Mouse (Mus musculus): ENCODE measurements around the gene Ehd3. TPM values are rescaled to one million over a fixed set of nuclear protein-coding genes. Genes with fewer than 3 reads are reported as not detected.

The Ehd3 gene
- polyA plus RNA-seq, 1 experiment from 2014 or later: 7.0 TPM

DNA sequence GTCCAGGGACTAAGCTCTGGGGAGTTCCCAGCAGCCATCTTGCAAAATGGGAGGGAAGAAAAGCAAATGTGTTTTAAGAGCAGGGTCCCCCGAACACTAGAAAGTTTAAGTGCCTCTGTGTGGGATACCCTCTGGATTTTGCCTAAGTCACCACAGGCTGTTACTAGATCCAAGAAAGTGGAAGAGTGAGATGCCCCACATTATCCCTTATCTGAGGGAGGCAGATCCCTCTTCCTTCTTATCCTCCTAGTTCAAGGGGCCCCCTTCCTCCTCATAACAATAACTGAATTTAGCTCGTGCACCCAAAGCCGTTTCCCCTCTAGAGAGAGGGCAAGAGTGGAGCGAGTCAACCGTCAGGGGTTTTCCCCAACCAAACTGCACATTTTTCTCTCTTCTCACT lies 3.3 kb downstream of the Ehd3 start:
- WGBS: 89% methylated on average over 5 of the region's 5 CpGs
- H3K27me3 ChIP-seq (ENCODE audit: control insufficient read depth, insufficient read depth, low read length): no peaks in the 10 kb centered on the region
- no peak overlapping the region for H3K9ac ChIP-seq (ENCODE audit: low read depth, low read length)
- no peak overlapping the region for H3K4me2 ChIP-seq (replicated peaks; ENCODE audit: low read depth, low read length)
- no peak overlapping the region for H3K27ac ChIP-seq (ENCODE audit: low read depth, low read length)
- H3K9me3 ChIP-seq (ENCODE audit: control insufficient read depth, low read length): no peaks in the 10 kb centered on the region
- no peaks in the 10 kb centered on the region for H3K36me3 ChIP-seq (ENCODE audit: control insufficient read depth, insufficient read depth, low read length)
- H3K4me1 ChIP-seq (replicated peaks; ENCODE audit: control insufficient read depth, insufficient read depth, low read length): no peaks in the 10 kb centered on the region
- no peak overlapping the region for H3K4me3 ChIP-seq (ENCODE audit: low read depth, low read length)
- ATAC-seq (ENCODE audit: low FRiP score) (no peak), DNase-seq (ENCODE audit: low spot score) (no peak)

DNA sequence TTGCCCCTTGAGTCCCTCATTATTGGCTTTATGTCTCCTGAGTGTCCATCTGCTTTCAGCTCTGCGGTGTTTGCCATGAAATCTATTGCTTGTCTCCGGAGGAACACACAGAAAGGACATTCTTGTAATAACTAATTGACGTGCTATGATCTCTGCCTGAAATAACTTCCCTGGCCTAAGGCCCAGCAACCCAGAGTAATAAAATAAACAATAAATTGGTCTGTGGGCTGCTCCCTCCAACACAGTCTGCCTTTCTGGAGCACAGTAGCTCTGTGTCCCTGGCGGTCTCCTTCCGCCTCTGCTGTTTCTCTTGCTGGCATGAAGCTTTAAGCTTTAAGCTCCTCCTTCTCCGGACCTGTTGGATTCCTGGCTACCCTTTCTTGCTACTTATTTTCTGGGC lies 4.5 kb downstream of the Ehd3 start:
- H3K4me2 ChIP-seq (replicated peaks; ENCODE audit: low read depth, low read length): no peak overlapping the region
- ATAC-seq (ENCODE audit: low FRiP score) (no peak), DNase-seq (ENCODE audit: low spot score) (no peak)
- no peaks in the 10 kb centered on the region for H3K36me3 ChIP-seq (ENCODE audit: control insufficient read depth, insufficient read depth, low read length)
- no peaks in the 10 kb centered on the region for H3K27me3 ChIP-seq (ENCODE audit: control insufficient read depth, insufficient read depth, low read length)
- no peak overlapping the region for H3K9ac ChIP-seq (ENCODE audit: low read depth, low read length)
- 84% methylated on average over 6 of the region's 6 CpGs for WGBS
- no peak overlapping the region for H3K4me3 ChIP-seq (ENCODE audit: low read depth, low read length)
- H3K27ac ChIP-seq (ENCODE audit: low read depth, low read length): no peak overlapping the region
- H3K9me3 ChIP-seq (ENCODE audit: control insufficient read depth, low read length): no peaks in the 10 kb centered on the region
- H3K4me1 ChIP-seq (replicated peaks; ENCODE audit: control insufficient read depth, insufficient read depth, low read length): no peaks in the 10 kb centered on the region

DNA sequence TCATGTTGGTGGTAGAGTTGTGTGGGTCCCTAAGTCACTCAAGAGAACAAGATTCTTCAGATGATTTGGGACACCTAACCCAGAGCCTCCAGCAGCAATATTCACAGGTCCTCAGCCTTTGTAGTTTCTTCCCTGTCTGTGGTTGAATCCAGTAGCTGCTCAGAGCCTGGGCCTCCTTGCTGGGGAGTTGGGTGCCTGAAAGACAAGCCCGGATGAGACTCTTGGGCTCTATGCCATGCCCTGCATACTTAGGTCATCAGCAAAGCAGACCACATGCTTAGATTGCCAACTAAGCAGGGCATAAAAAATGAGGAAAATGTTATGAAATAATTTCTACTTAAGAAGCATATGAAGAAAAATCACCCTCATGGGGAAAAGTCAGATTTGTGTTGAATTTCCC lies 6.9 kb downstream of the Ehd3 start:
- no peak for DNase-seq (ENCODE audit: low spot score)
- Histone ChIP-seq H3K27me3 (ENCODE audit: control insufficient read depth, insufficient read depth, low read length) (no peaks in the 10 kb centered on the region), H3K27ac (ENCODE audit: low read depth, low read length) (no peak overlapping the region), H3K4me3 (ENCODE audit: low read depth, low read length) (no peak overlapping the region), H3K9me3 (ENCODE audit: control insufficient read depth, low read length) (no peaks in the 10 kb centered on the region), H3K4me1 (replicated peaks; ENCODE audit: control insufficient read depth, insufficient read depth, low read length) (no peaks in the 10 kb centered on the region), H3K4me2 (replicated peaks; ENCODE audit: low read depth, low read length) (no peak overlapping the region), H3K36me3 (ENCODE audit: control insufficient read depth, insufficient read depth, low read length) (no peaks in the 10 kb centered on the region), H3K9ac (ENCODE audit: low read depth, low read length) (no peak overlapping the region)
- 87% methylated on average over 1 of the region's 1 CpGs for WGBS
- ATAC-seq (ENCODE audit: low FRiP score): no peak

DNA sequence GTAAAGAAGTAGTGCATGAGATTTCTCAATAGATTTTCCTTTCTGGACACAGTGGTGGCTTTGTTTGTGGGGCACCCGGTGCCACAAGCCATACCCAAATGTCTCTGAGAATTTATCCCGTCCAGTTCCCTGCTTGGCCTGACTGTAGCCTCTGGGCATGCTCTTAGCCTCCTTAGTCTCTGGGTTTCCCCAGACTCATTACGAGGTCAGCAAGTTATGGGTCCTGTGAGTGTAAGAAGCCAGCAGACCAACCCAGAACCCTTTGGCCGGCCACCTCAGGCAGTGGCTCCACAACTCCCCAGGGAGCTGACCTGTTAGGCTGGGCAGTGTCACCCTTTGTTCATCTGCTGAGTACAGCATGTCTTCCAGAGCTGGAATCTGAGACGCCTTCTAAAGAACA lies 7.6 kb downstream of the Ehd3 start:
- H3K9ac ChIP-seq (ENCODE audit: low read depth, low read length): no peak overlapping the region
- H3K4me2 ChIP-seq (replicated peaks; ENCODE audit: low read depth, low read length): no peak overlapping the region
- 60% methylated on average over 5 of the region's 5 CpGs for WGBS
- no peaks in the 10 kb centered on the region for H3K36me3 ChIP-seq (ENCODE audit: control insufficient read depth, insufficient read depth, low read length)
- no peak for DNase-seq (ENCODE audit: low spot score)
- H3K27ac ChIP-seq (ENCODE audit: low read depth, low read length): no peak overlapping the region
- H3K4me3 ChIP-seq (ENCODE audit: low read depth, low read length): no peak overlapping the region
- no peaks in the 10 kb centered on the region for H3K9me3 ChIP-seq (ENCODE audit: control insufficient read depth, low read length)
- H3K27me3 ChIP-seq (ENCODE audit: control insufficient read depth, insufficient read depth, low read length): no peaks in the 10 kb centered on the region
- no peaks in the 10 kb centered on the region for H3K4me1 ChIP-seq (replicated peaks; ENCODE audit: control insufficient read depth, insufficient read depth, low read length)
- ATAC-seq (ENCODE audit: low FRiP score): no peak

DNA sequence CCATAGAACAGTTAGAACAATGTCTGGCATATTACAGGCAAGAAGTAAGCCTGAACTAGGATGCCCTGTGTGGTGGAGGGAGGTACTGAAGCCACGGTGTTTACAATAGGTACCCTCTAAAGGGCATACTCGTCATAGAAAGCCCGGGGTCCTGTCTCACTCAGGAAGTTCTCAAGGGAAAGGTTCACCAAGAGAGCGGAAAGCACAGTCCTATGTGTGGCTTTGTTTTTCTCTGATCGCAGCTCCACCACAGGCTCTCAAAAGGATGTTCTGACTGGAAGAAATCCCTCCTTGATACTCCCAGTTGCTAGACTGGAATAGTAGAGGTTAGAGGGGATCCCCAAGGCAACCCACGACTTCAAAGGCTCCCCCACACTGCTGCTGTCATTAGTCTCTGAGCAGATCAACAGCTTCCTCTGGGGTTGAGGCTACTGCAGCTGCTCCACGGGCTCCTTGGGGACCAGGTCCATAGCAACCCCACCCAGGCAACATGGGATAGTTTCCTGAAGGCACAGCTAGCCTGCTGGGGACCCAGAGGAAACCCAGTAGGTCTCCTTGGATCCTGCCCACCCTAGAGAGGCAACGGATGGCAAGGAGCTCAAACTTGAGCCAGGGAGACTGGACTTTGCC lies 9.2 kb downstream of the Ehd3 start:
- no peak overlapping the region for H3K27ac ChIP-seq (ENCODE audit: low read depth, low read length)
- ATAC-seq (ENCODE audit: low FRiP score) (no peak), DNase-seq (ENCODE audit: low spot score) (no peak)
- no peaks in the 10 kb centered on the region for H3K4me1 ChIP-seq (replicated peaks; ENCODE audit: control insufficient read depth, insufficient read depth, low read length)
- H3K36me3 ChIP-seq (ENCODE audit: control insufficient read depth, insufficient read depth, low read length): no peaks in the 10 kb centered on the region
- no peak overlapping the region for H3K4me2 ChIP-seq (replicated peaks; ENCODE audit: low read depth, low read length)
- H3K9me3 ChIP-seq (ENCODE audit: control insufficient read depth, low read length): no peaks in the 10 kb centered on the region
- 82% methylated on average over 8 of the region's 8 CpGs for WGBS
- H3K9ac ChIP-seq (ENCODE audit: low read depth, low read length): no peak overlapping the region
- H3K27me3 ChIP-seq (ENCODE audit: control insufficient read depth, insufficient read depth, low read length): no peaks in the 10 kb centered on the region
- no peak overlapping the region for H3K4me3 ChIP-seq (ENCODE audit: low read depth, low read length)

DNA sequence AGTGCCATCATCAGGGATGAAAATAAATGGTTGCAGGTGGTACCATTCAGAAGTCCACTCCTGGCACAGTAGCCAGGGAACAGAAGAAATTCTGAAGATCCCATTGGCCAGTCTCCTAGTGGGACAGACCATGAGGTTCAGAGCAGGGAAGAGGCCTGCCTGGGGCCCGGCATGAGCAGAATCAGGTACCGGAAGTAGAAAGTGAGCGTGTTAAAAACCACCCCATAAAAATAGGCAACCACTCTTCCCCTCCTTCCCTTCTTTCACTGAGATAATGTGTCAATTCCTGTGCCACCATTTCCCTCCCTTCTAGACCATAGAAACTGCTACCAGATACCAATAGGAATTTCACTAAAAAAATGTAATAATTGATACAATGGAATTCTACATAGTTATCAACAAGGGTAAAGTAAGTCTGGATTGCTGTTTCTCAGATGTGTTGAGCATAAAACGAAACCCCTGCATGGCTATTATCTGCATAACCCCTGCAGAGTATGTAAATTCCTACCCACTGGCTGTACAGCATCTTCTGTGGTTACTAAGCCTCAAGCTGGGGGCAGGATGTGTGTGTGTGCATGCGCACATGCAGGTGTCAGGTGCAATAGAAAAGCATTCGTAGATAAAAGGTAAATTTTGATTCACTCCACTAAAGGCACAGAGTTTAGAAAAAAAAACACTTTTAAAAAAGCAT lies 10.7 kb downstream of the Ehd3 start:
- H3K9me3 ChIP-seq (ENCODE audit: control insufficient read depth, low read length): no peaks in the 10 kb centered on the region
- H3K4me2 ChIP-seq (replicated peaks; ENCODE audit: low read depth, low read length): no peak overlapping the region
- H3K4me3 ChIP-seq (ENCODE audit: low read depth, low read length): no peak overlapping the region
- no peaks in the 10 kb centered on the region for H3K27me3 ChIP-seq (ENCODE audit: control insufficient read depth, insufficient read depth, low read length)
- ATAC-seq (ENCODE audit: low FRiP score) (no peak), DNase-seq (ENCODE audit: low spot score) (no peak)
- H3K9ac ChIP-seq (ENCODE audit: low read depth, low read length): no peak overlapping the region
- H3K4me1 ChIP-seq (replicated peaks; ENCODE audit: control insufficient read depth, insufficient read depth, low read length): no peaks in the 10 kb centered on the region
- H3K27ac ChIP-seq (ENCODE audit: low read depth, low read length): no peak overlapping the region
- no peaks in the 10 kb centered on the region for H3K36me3 ChIP-seq (ENCODE audit: control insufficient read depth, insufficient read depth, low read length)
- 88% methylated on average over 6 of the region's 6 CpGs for WGBS

DNA sequence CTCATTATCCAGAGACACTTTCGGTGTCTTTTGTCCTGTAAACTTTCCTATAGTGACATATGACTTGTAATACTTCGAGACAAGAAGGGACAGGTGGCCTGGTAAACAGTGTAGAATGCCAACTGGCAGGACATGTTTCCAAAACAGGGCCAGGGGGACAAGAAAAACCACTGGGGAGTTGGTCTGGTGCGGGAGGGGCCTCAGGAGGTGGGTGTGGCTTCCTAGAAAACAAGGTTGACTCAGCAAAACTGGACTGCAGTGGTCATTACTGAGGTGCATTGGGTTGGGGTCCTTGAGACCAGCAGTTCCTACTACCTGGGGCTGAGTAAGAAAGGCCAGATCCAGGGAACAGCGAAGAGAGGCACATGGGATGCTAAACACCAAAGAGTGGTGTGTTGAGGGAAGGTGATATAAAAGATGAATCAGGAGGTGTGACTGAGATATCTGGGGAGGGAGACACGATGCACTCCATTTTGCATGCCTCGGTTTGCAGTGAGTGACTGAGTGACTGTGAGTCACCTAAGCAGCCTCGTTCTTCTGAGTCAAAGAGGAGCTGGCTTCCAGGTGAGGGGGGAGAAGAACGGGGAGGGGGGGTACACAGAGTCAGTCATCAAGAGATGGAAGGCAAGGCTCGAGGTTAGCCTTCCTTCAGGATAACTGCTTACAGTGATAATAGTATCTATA lies 13.9 kb downstream of the Ehd3 start:
- no peaks in the 10 kb centered on the region for H3K4me1 ChIP-seq (replicated peaks; ENCODE audit: control insufficient read depth, insufficient read depth, low read length)
- H3K9ac ChIP-seq (ENCODE audit: low read depth, low read length): no peak overlapping the region
- H3K4me2 ChIP-seq (replicated peaks; ENCODE audit: low read depth, low read length): no peak overlapping the region
- no peaks in the 10 kb centered on the region for H3K27me3 ChIP-seq (ENCODE audit: control insufficient read depth, insufficient read depth, low read length)
- ATAC-seq (ENCODE audit: low FRiP score): no peak
- no peaks in the 10 kb centered on the region for H3K36me3 ChIP-seq (ENCODE audit: control insufficient read depth, insufficient read depth, low read length)
- no peak overlapping the region for H3K4me3 ChIP-seq (ENCODE audit: low read depth, low read length)
- WGBS: 90% methylated on average over 9 of the region's 9 CpGs
- no peaks in the 10 kb centered on the region for H3K9me3 ChIP-seq (ENCODE audit: control insufficient read depth, low read length)
- no peak for DNase-seq (ENCODE audit: low spot score)
- no peak overlapping the region for H3K27ac ChIP-seq (ENCODE audit: low read depth, low read length)

DNA sequence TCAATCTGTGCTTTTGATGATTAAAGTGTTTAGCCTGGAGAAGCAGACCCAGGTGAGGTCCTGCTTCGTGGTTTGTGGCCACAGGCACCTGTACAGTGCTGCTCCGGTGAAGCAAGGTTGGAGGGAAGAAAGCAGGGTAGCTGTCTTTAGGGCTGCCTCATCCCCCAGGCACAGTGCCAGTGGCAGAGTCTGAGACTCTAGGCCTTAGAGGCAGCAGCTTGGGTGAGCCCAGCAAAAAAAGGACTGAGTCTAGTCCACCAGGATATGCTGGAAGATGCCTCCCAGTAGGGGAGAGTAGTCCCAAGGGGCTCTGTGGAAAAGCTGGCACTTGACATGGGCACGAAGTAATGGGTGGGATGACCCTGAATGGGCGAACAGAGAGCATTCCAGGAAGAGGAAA lies 15.0 kb downstream of the Ehd3 start:
- Histone ChIP-seq H3K9me3 (ENCODE audit: control insufficient read depth, low read length) (no peaks in the 10 kb centered on the region), H3K4me2 (replicated peaks; ENCODE audit: low read depth, low read length) (no peak overlapping the region), H3K9ac (ENCODE audit: low read depth, low read length) (no peak overlapping the region), H3K27ac (ENCODE audit: low read depth, low read length) (no peak overlapping the region), H3K36me3 (ENCODE audit: control insufficient read depth, insufficient read depth, low read length) (no peaks in the 10 kb centered on the region), H3K4me1 (replicated peaks; ENCODE audit: control insufficient read depth, insufficient read depth, low read length) (no peaks in the 10 kb centered on the region), H3K4me3 (ENCODE audit: low read depth, low read length) (no peak overlapping the region), H3K27me3 (ENCODE audit: control insufficient read depth, insufficient read depth, low read length) (no peaks in the 10 kb centered on the region)
- ATAC-seq (ENCODE audit: low FRiP score) (no peak), DNase-seq (ENCODE audit: low spot score) (no peak)
- WGBS: 53% methylated on average over 4 of the region's 4 CpGs

DNA sequence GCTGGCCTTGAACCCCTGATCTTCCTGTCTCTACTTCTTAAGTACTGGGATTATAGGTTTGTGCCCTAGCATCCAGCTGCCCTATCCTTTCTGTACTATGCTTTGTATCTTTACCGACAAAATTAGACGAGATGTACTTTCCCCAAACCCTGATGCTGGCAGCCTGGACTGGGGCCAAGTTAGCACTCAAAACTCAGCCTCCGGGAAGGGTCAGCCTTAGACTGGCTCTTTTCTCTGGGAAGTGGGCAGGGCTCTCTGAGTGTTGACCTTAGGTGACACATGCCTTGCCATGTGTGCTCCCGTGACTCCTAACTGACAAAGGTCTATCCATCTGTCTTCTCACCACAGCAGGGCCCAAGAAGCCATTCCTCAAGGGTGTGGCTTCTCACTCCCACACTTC lies 16.8 kb downstream of the Ehd3 start:
- no peak overlapping the region for H3K4me2 ChIP-seq (replicated peaks; ENCODE audit: low read depth, low read length)
- ATAC-seq (ENCODE audit: low FRiP score) (no peak), DNase-seq (ENCODE audit: low spot score) (no peak)
- no peaks in the 10 kb centered on the region for H3K27me3 ChIP-seq (ENCODE audit: control insufficient read depth, insufficient read depth, low read length)
- H3K9ac ChIP-seq (ENCODE audit: low read depth, low read length): no peak overlapping the region
- H3K9me3 ChIP-seq (ENCODE audit: control insufficient read depth, low read length): no peaks in the 10 kb centered on the region
- H3K4me1 ChIP-seq (replicated peaks; ENCODE audit: control insufficient read depth, insufficient read depth, low read length): no peaks in the 10 kb centered on the region
- no peaks in the 10 kb centered on the region for H3K36me3 ChIP-seq (ENCODE audit: control insufficient read depth, insufficient read depth, low read length)
- no peak overlapping the region for H3K27ac ChIP-seq (ENCODE audit: low read depth, low read length)
- 79% methylated on average over 4 of the region's 4 CpGs for WGBS
- H3K4me3 ChIP-seq (ENCODE audit: low read depth, low read length): no peak overlapping the region

All from hindbrain, embryonic 11.5 days (tissue).